Mouse (Mus musculus): Measurements from ENCODE around the gene Araf. TPM values are rescaled to one million over a fixed set of nuclear protein-coding genes. Genes with fewer than 3 reads are reported as not detected.

The Araf gene
- 201 and 218 TPM in 2 replicates for polyA plus RNA-seq (2012; rRNA removed; ENCODE audit: low replicate concordance)

DNA sequence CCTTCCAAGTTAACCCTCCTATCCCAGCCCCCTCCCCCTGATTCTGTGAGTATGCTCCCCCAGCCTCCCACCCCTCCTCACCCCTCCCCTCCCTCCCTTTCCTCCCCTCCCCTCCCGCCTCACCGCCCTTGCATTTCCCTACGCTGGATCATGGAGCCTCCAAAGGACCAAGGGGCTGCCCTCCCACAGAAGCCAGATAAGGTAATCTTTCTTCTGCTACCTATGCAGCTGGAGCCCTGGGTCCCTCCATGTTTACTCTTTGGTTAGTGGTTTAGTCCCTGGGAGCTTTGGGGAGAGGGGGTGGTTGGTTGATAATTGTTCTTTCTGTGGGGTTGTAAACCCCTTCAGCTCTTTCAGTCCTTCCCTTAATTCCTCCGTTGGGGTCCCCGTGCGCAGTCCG, at the start of gene Araf:
Araf (plus strand) TSS at position 134 of the 400 bp plus-strand sequence.

DNA sequence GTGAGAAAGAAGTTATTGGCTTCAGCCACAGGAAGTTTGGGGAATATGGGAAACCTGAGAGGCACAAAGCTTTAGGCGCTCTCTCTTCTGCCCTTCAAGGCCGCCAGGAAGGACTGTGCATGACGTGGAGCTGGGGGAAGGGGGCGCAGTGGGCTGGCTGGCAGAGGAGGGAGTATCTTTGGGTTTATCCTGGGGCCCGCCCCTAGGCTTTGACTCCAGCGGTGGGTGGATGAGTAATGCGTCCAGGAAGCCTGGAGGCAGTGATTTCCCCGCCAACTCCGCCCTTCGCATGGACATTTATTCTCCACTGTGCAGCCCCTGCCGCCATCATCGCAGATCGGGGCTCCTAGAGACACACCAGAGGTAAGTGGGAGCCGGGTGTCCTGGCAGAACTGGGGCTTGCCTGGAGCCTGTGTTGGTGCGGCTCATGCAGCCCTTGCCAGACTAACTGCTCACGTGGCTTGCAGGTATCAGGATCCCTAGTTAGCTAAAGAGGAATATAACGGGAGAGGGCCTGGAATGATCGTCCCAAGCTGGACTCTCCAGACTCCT, 72.4 kb downstream of the Araf start, which contains the start of gene Timp1:
Timp1 (plus strand) TSS at position 205 of the 552 bp plus-strand sequence.

Other genes starting within 250 kb of the Araf start
- 0.63 TPM in 1 of 2 replicates, not detected in the other for gene Rgn, start 248.0 kb upstream of the Araf start, polyA plus RNA-seq (2012; rRNA removed; ENCODE audit: low replicate concordance)
- 52.1 and 59.6 TPM in 2 replicates for gene Rbm10, start 180.3 kb upstream of the Araf start, polyA plus RNA-seq (2012; rRNA removed; ENCODE audit: low replicate concordance)
- gene Ndufb11, start 180.2 kb upstream of the Araf start, polyA plus RNA-seq (2012; rRNA removed; ENCODE audit: low replicate concordance) = 129 and 155 TPM in 2 replicates
- gene Uba1, start 139.5 kb upstream of the Araf start, polyA plus RNA-seq (2012; rRNA removed; ENCODE audit: low replicate concordance) = 321 and 361 TPM in 2 replicates
- gene Cdk16, start 109.9 kb upstream of the Araf start, polyA plus RNA-seq (2012; rRNA removed; ENCODE audit: low replicate concordance) = 189 and 255 TPM in 2 replicates
- 9.8 and 13.5 TPM in 2 replicates for gene Usp11, start 93.9 kb upstream of the Araf start, polyA plus RNA-seq (2012; rRNA removed; ENCODE audit: low replicate concordance)
- 16.7 and 20.6 TPM in 2 replicates for gene Timp1, start 72.4 kb downstream of the Araf start, polyA plus RNA-seq (2012; rRNA removed; ENCODE audit: low replicate concordance)
- 0.57 and 0.86 TPM in 2 replicates for gene Syn1, start 123.2 kb downstream of the Araf start, polyA plus RNA-seq (2012; rRNA removed; ENCODE audit: low replicate concordance)
- gene Cfp, start 133.7 kb downstream of the Araf start, polyA plus RNA-seq (2012; rRNA removed; ENCODE audit: low replicate concordance) = 92.4 and 130 TPM in 2 replicates
- gene Elk1, start 152.8 kb downstream of the Araf start, polyA plus RNA-seq (2012; rRNA removed; ENCODE audit: low replicate concordance) = 18.1 and 24.6 TPM in 2 replicates
- gene Uxt, start 164.2 kb downstream of the Araf start, polyA plus RNA-seq (2012; rRNA removed; ENCODE audit: low replicate concordance) = 9.7 and 28.4 TPM in 2 replicates

All from mammary gland, adult 2 months (tissue).